In the genomic region with DNA sequence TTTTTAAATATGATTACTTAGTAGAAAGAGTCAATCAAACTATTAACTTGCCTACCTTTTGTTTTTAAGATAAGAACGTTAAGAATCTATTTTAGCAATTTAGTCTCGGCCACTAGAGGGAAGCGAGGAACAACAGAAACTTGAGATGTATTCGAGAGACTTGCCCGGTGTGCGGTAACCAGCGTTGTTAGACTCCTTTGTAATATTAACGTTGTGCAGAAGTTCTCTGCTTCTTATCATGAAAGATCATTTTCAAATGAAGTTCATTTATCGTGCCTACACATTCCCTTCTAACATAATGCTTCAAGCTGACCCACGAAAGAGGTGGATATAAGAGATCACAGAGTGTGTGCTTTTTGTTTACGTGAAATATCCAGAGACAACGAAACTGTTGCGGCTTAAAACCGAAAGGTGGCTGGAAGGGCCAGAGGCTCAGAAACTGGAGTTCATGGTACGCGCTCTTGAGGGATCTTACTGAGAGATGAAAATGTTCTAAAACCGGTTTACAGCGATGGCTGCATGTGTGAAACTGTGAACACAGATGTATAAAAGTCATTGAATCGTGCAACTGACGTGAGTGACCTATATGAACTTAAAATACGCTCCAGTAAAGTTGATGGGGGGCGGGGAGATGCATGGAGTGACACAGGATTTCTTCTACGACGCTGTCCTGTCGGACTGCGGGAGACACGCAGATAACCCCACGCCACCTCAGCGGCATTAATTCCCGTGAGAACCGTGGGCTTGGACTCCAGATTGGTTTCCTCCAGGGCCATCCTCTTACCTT, we compare ENCODE assay signal across 8 mouse cellular contexts. TPM values are rescaled to one million over a fixed set of nuclear protein-coding genes. Genes with fewer than 3 reads are reported as not detected.
DNase-seq lines count a peak whose midpoint lies in the region; ATAC-seq lines count a peak whose summit lies in the region.

No protein-coding gene starts in this region.

- no peaks in the 10 kb centered on the region for H3K4me1 ChIP-seq in neural tube, embryonic 15.5 days

- 0 out of 2 replicates have a peak overlapping the region, but pooled peaks have one; percentile 1 for H3K9ac ChIP-seq in neural tube, embryonic 15.5 days (replicated peaks)

- no peaks in the 10 kb centered on the region for H3K36me3 ChIP-seq in neural tube, embryonic 15.5 days

- H3K27me3 ChIP-seq in neural tube, embryonic 15.5 days (replicated peaks): no peaks in the 10 kb centered on the region

- no peaks in the 10 kb centered on the region for H3K9me3 ChIP-seq in neural tube, embryonic 15.5 days (replicated peaks)

- peak; percentile 59 for ATAC-seq in erythroid progenitor cell, adult 5-6 weeks (replicated peaks; ENCODE audit: low FRiP score, poor library complexity, severe bottlenecking)
- 0 out of 2 replicates have a peak, but pooled peaks have one; percentile 35 for ATAC-seq in neural tube, embryonic 15.5 days (ENCODE audit: low FRiP score)

- DNase-seq in adrenal gland, postnatal 14 days: peak; percentile 56
- DNase-seq in adrenal gland, postnatal 4 days (ENCODE audit: low spot score in 2 of 2): no peak
- DNase-seq in Muller cell, postnatal 12 days (ENCODE audit: inconsistent ontology term): peak; percentile 58
- DNase-seq in induced T-regulatory cell, adult 2 months (ENCODE audit: low read depth): peak; percentile 81
- DNase-seq in lung, adult 18-20 months: peak; percentile 18 to 46
- DNase-seq in frontal cortex, postnatal 14 days (ENCODE audit: low spot score in 2 of 2): no peak

- peak overlapping the region; percentile 49 for H3K4me2 ChIP-seq in neural tube, embryonic 15.5 days

- no peak overlapping the region for H3K27ac ChIP-seq in neural tube, embryonic 15.5 days (replicated peaks)

- WGBS in neural tube, embryonic 15.5 days: 49% methylated on average over 31 of the region's 31 CpGs

- H3K4me3 ChIP-seq in neural tube, embryonic 15.5 days (replicated peaks): peak overlapping the region; percentile 9

RNA-seq across cellular contexts. Expression of gene Mgarp, which starts 18.5 kb away (rescaled TPM):
- total RNA-seq in adrenal gland, postnatal 14 days (2021): 308 and 324 TPM in 2 replicates
- 100 to 1,000 TPM; 477 to 530 TPM for total RNA-seq in adrenal gland, postnatal 4 days (2021)
- not detected in 2 replicates for total RNA-seq in erythroid progenitor cell, adult 5-6 weeks (2015; ENCODE audit: low replicate concordance)
- total RNA-seq in erythroid progenitor cell, adult 5-6 weeks (2017; ENCODE audit: low replicate concordance): 0.51 and 3.9 TPM in 2 replicates
- 0.81 and 1.4 TPM in 2 replicates for polyA plus RNA-seq in neural tube, embryonic 15.5 days (2015; fragmentation: Nextera tagmentation; extraction: Ambion mirVana)

RNA-seq across cellular contexts. Expression of gene Ndufc1, which starts 30.7 kb away (rescaled TPM):
- 888 and 904 TPM in 2 replicates for total RNA-seq in adrenal gland, postnatal 14 days (2021)
- total RNA-seq in adrenal gland, postnatal 4 days (2021): 100 to 1,000 TPM; 492 to 529 TPM
- total RNA-seq in erythroid progenitor cell, adult 5-6 weeks (2015; ENCODE audit: low replicate concordance): 34.2 and 67.1 TPM in 2 replicates
- 9.3 and 17.5 TPM in 2 replicates for total RNA-seq in erythroid progenitor cell, adult 5-6 weeks (2017; ENCODE audit: low replicate concordance)
- polyA plus RNA-seq in neural tube, embryonic 15.5 days (2015; fragmentation: Nextera tagmentation; extraction: Ambion mirVana): 784 and 883 TPM in 2 replicates

RNA-seq across cellular contexts. Expression of gene Naa15, which starts 36.9 kb away (rescaled TPM):
- total RNA-seq in adrenal gland, postnatal 14 days (2021): 47.8 and 50.1 TPM in 2 replicates
- 10 to 100 TPM; 56.8 to 63.5 TPM for total RNA-seq in adrenal gland, postnatal 4 days (2021)
- 47.8 and 48.7 TPM in 2 replicates for total RNA-seq in erythroid progenitor cell, adult 5-6 weeks (2015; ENCODE audit: low replicate concordance)
- 64.4 and 73.0 TPM in 2 replicates for total RNA-seq in erythroid progenitor cell, adult 5-6 weeks (2017; ENCODE audit: low replicate concordance)
- 40.6 and 42.8 TPM in 2 replicates for polyA plus RNA-seq in neural tube, embryonic 15.5 days (2015; fragmentation: Nextera tagmentation; extraction: Ambion mirVana)

RNA-seq across cellular contexts. Expression of gene Elf2, which starts 37.6 kb away (rescaled TPM):
- total RNA-seq in adrenal gland, postnatal 14 days (2021): 87.8 and 88.4 TPM in 2 replicates
- total RNA-seq in adrenal gland, postnatal 4 days (2021): 100 to 1,000 TPM; 122 to 124 TPM
- 35.0 and 53.2 TPM in 2 replicates for total RNA-seq in erythroid progenitor cell, adult 5-6 weeks (2015; ENCODE audit: low replicate concordance)
- total RNA-seq in erythroid progenitor cell, adult 5-6 weeks (2017; ENCODE audit: low replicate concordance): 90.9 and 107 TPM in 2 replicates
- polyA plus RNA-seq in neural tube, embryonic 15.5 days (2015; fragmentation: Nextera tagmentation; extraction: Ambion mirVana): 30.0 and 42.4 TPM in 2 replicates

Comparison
In these comparisons a context has a peak if more than half of its experiments do, and no peak if none do; other contexts are left out.
1. DNase-seq: peak in adrenal gland, postnatal 14 days (single experiment), Muller cell, postnatal 12 days (single experiment), induced T-regulatory cell, adult 2 months (single experiment) and lung, adult 18-20 months (2 of 2); none in adrenal gland, postnatal 4 days (0 of 2) and frontal cortex, postnatal 14 days (0 of 2).
2. RNA of gene Mgarp, which starts 18.5 kb away (total RNA-seq): 477 to 530 TPM in adrenal gland, postnatal 4 days and 308 to 324 TPM in adrenal gland, postnatal 14 days; 0.51 to 3.9 TPM in erythroid progenitor cell, adult 5-6 weeks; every median in the first group is over 10 times any median in the second.
3. RNA of gene Ndufc1, which starts 30.7 kb away (total RNA-seq): 888 to 904 TPM in adrenal gland, postnatal 14 days and 492 to 529 TPM in adrenal gland, postnatal 4 days; 9.3 to 67.1 TPM in erythroid progenitor cell, adult 5-6 weeks; every median in the first group is over 4 times any median in the second.